Mouse (Mus musculus) CD8-positive naive resting alpha-beta T cell, adult 2 months (primary cell): ENCODE data around the gene 9130019O22Rik.
A peak's percentile ranks its signal among the peaks of the same experiment; 100 is the strongest.
"Not testable (repeated sequence)": the region's sequence is repeated elsewhere in the genome, so short reads cannot be mapped to it uniquely, and the experiment has no call there.

Source experiments
- DNase-seq, 2 experiments: peaks; one replicate each; pipeline ENCODE4 v3.0.0; 2022; ENCODE audit warnings: low read depth in 2 of 2, low spot score in 2 of 2

Gene 9130019O22Rik

DNA sequence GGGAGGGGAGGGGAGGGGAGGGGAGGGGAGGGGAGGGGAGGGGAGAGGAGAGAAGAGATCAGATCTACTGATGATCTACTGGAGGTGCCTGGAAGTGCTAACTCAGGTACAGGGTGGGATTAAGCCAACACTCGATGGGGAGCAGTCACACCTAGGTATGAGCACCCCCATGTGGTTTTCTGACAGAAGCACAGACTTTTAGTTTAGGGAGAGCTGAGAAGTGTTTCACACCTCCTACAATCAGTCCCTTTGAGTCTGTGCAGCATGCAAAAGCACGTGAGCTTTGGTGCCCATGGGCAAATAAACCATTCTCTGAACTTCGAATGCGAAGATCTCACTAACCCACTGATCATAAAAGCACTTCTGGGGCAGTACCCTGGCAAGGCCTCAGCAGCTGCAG is 44.6 kb downstream of the 9130019O22Rik start:
- DNase-seq, result peak in 1 of 2 experiments; percentile 38

GRCm38 (mm10) chr7:127341861-127342260 is 45.1 kb downstream of the 9130019O22Rik start:
- not testable (repeated sequence) for DNase-seq

DNA sequence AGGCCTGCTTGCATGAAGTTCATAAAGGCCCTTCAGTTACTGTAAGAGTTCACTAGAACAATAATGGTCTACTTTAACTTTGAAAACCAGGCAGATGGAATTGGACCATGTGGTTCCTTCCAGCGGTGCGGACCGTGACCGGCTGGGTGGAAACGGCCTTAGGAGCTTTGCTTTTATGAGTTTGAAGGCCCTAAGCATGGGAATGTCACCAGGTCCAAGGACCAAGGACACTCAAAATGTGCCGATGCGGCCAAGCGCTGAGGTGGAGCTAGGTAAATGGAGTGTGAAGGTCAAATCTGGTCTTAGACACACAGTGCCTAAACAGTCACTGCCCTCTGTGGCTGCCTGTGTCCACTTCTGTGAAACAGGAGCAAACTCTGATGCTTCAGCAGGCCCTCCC is 45.6 kb downstream of the 9130019O22Rik start:
- no peak for DNase-seq

GRCm38 (mm10) chr7:127337636-127338035 is 49.3 kb downstream of the 9130019O22Rik start:
- no peak for DNase-seq

GRCm38 (mm10) chr7:127335604-127336003 is 51.4 kb downstream of the 9130019O22Rik start:
- DNase-seq, result no peak

DNA sequence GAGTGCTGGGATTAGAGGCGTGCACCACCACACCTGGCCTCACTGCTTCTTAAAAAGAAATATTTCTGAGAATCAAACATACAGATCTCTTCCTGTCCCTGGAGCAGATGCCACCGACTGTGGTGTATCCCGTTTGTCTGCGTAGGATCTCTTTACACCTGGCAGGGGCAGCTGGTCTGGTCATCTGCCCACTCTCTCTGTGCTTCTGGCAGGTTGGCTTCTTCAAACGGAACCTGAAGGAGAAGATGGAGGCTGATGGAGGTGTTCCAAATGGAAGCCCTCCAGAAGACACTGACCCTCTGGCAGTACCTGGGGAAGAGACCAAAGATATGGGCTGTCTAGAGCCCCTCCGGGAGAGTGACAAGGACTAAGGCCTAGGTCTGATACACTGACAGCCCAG is 53.7 kb downstream of the 9130019O22Rik start:
- no peak for DNase-seq
